Comparison of ENCODE assay signal across 10 mouse cellular contexts in genomic region chr6:61067355-61068116, GRCm38 (mm10).
DNase-seq lines count a peak whose midpoint lies in the region; ATAC-seq lines count a peak whose summit lies in the region.
"Had no signal": no experiment of that assay in that cellular context is flagged by ENCODE, and none has a peak within 500 bp of the region (broad histone marks: within the 10 kb centered on the region; RNA-seq: fewer than 3 reads in every experiment).

No protein-coding gene starts in this region.

- H3K4me2 ChIP-seq in intestine, embryonic 14.5 days (ENCODE audit: low read length): peak overlapping the region; percentile 36; the same call in 1 of the 2 replicates
- H3K4me2 ChIP-seq in intestine, embryonic 16.5 days (ENCODE audit: low read depth, low read length): no peak overlapping the region
- no peak overlapping the region; the same call in 1 of the 2 replicates for H3K4me2 ChIP-seq in hindbrain, embryonic 12.5 days (replicated peaks)
- H3K4me2 ChIP-seq in midbrain, embryonic 14.5 days (ENCODE audit: low read length): peak overlapping the region; percentile 34

- 23% methylated on average over 10 of the region's 10 CpGs for whole genome bisulfite sequencing in intestine, embryonic 14.5 days
- WGBS in intestine, embryonic 16.5 days: 36% methylated on average over 10 of the region's 10 CpGs
- WGBS in hindbrain, embryonic 12.5 days: 16% methylated on average over 10 of the region's 10 CpGs
- WGBS in midbrain, embryonic 14.5 days: 4% methylated on average over 10 of the region's 10 CpGs

- intact Hi-C loops in gastrocnemius, postnatal 36 days (cut with DNase I): loop anchor here (10.0 kb wide), 1 partner anchor 237 kb away; no protein-coding TSS in a partner anchor

- H3K36me3 ChIP-seq in intestine, embryonic 14.5 days (ENCODE audit: control insufficient read depth, insufficient read depth, low read length): no peaks in the 10 kb centered on the region
- no peaks in the 10 kb centered on the region for H3K36me3 ChIP-seq in intestine, embryonic 16.5 days (ENCODE audit: control insufficient read depth, insufficient read depth, low read length)
- H3K36me3 ChIP-seq in hindbrain, embryonic 12.5 days: no peaks in the 10 kb centered on the region
- no peaks in the 10 kb centered on the region for H3K36me3 ChIP-seq in midbrain, embryonic 14.5 days (ENCODE audit: control insufficient read depth, insufficient read depth, low read length)

- 0 out of 2 replicates have a peak overlapping the region, but pooled peaks have one; percentile 6 for H3K4me3 ChIP-seq in intestine, embryonic 14.5 days (ENCODE audit: low read depth, low read length)
- H3K4me3 ChIP-seq in intestine, embryonic 16.5 days (ENCODE audit: low read length): no peak overlapping the region
- H3K4me3 ChIP-seq in hindbrain, embryonic 12.5 days: no peak overlapping the region
- no peak overlapping the region for H3K4me3 ChIP-seq in midbrain, embryonic 14.5 days (replicated peaks; ENCODE audit: low read depth, low read length)

- H3K27me3 ChIP-seq in intestine, embryonic 14.5 days (replicated peaks; ENCODE audit: control insufficient read depth, insufficient read depth, low read length): no peaks in the 10 kb centered on the region
- no peaks in the 10 kb centered on the region for H3K27me3 ChIP-seq in intestine, embryonic 16.5 days (replicated peaks; ENCODE audit: control insufficient read depth, insufficient read depth, low read length)
- H3K27me3 ChIP-seq in hindbrain, embryonic 12.5 days: no peaks in the 10 kb centered on the region
- H3K27me3 ChIP-seq in midbrain, embryonic 14.5 days (ENCODE audit: control insufficient read depth, insufficient read depth, low read length): no peaks in the 10 kb centered on the region

- H3K9ac ChIP-seq in intestine, embryonic 14.5 days (ENCODE audit: low read length): no peak overlapping the region
- H3K9ac ChIP-seq in intestine, embryonic 16.5 days (ENCODE audit: low read depth, low read length): no peak overlapping the region
- no peak overlapping the region for H3K9ac ChIP-seq in hindbrain, embryonic 12.5 days
- no peak overlapping the region; the same call in 1 of the 2 replicates for H3K9ac ChIP-seq in midbrain, embryonic 14.5 days (replicated peaks; ENCODE audit: low read length)

- no peaks in the 10 kb centered on the region for H3K9me3 ChIP-seq in intestine, embryonic 14.5 days (ENCODE audit: control insufficient read depth, low read length)
- no peaks in the 10 kb centered on the region for H3K9me3 ChIP-seq in intestine, embryonic 16.5 days (ENCODE audit: control insufficient read depth, low read length)
- H3K9me3 ChIP-seq in hindbrain, embryonic 12.5 days (replicated peaks): no peaks in the 10 kb centered on the region
- no peaks in the 10 kb centered on the region for H3K9me3 ChIP-seq in midbrain, embryonic 14.5 days (ENCODE audit: control insufficient read depth, low read length)

- 0 out of 2 replicates have a peak, but pooled peaks cover 14% of the 10 kb centered on the region for H3K4me1 ChIP-seq in intestine, embryonic 14.5 days (replicated peaks; ENCODE audit: control insufficient read depth, insufficient read depth, low read length)
- H3K4me1 ChIP-seq in intestine, embryonic 16.5 days (ENCODE audit: control insufficient read depth, insufficient read depth, low read length): no peaks in the 10 kb centered on the region
- H3K4me1 ChIP-seq in hindbrain, embryonic 12.5 days: peaks cover 16% of the 10 kb centered on the region
- peaks cover 18% of the 10 kb centered on the region for H3K4me1 ChIP-seq in midbrain, embryonic 14.5 days (ENCODE audit: control insufficient read depth, insufficient read depth, low read length)

- no peak overlapping the region for H3K27ac ChIP-seq in intestine, embryonic 14.5 days (ENCODE audit: low read depth)
- no peak overlapping the region for H3K27ac ChIP-seq in intestine, embryonic 16.5 days (ENCODE audit: low read length)
- peak overlapping the region; percentile 19; the same call in 1 of the 2 replicates for H3K27ac ChIP-seq in hindbrain, embryonic 12.5 days
- H3K27ac ChIP-seq in midbrain, embryonic 14.5 days (replicated peaks; ENCODE audit: low read depth, low read length): 0 out of 2 replicates have a peak overlapping the region, but pooled peaks have one; percentile 16

- no peak for ATAC-seq in intestine, embryonic 14.5 days (replicated peaks; ENCODE audit: low FRiP score, low TSS enrichment, low read depth)
- ATAC-seq in intestine, embryonic 16.5 days: no peak
- ATAC-seq in hindbrain, embryonic 12.5 days (ENCODE audit: low FRiP score): peak; percentile 66
- ATAC-seq in midbrain, embryonic 14.5 days (ENCODE audit: low FRiP score, low TSS enrichment): peak; percentile 46; the same call in 1 of the 2 replicates
- ATAC-seq in CD4-positive, CD25-positive, alpha-beta regulatory T cell, adult 4 months: no peak

- DNase-seq in intestine, embryonic 14.5 days (ENCODE audit: low spot score): no peak
- DNase-seq in embryo, embryonic 9.5 days (ENCODE audit: extremely low spot score): peak; percentile 32
- DNase-seq in midbrain, embryonic 14.5 days: peak; percentile 65
- no peak for DNase-seq in c-Kit-positive CD71-positive TER-119-positive erythroid progenitor cells, embryonic 14.5 days (ENCODE audit: low spot score)
- DNase-seq in gastrocnemius, postnatal 36 days: no peak
- DNase-seq: gastrocnemius, postnatal 14 days; liver had no signal

Comparison
In these comparisons a context has a peak if more than half of its experiments do, and no peak if none do; other contexts are left out.
1. H3K4me2 ChIP-seq: peak in intestine, embryonic 14.5 days (single experiment) and midbrain, embryonic 14.5 days (single experiment); none in intestine, embryonic 16.5 days (single experiment) and hindbrain, embryonic 12.5 days (single experiment).
2. ATAC-seq: peak in hindbrain, embryonic 12.5 days (single experiment) and midbrain, embryonic 14.5 days (single experiment); none in intestine, embryonic 14.5 days (single experiment), intestine, embryonic 16.5 days (single experiment) and CD4-positive, CD25-positive, alpha-beta regulatory T cell, adult 4 months (single experiment).
3. DNase-seq: peak in embryo, embryonic 9.5 days (single experiment) and midbrain, embryonic 14.5 days (single experiment); none in intestine, embryonic 14.5 days (single experiment), c-Kit-positive CD71-positive TER-119-positive erythroid progenitor cells, embryonic 14.5 days (single experiment) and gastrocnemius, postnatal 36 days (0 of 2).
4. H3K27ac ChIP-seq: peak in hindbrain, embryonic 12.5 days (single experiment) and midbrain, embryonic 14.5 days (single experiment); none in intestine, embryonic 14.5 days (single experiment) and intestine, embryonic 16.5 days (single experiment).